Mouse (Mus musculus): ENCODE measurements around the gene Lrpap1.

Lrpap1 gene

GRCm38 (mm10) chr5:35104960-35105921, at the start of gene Lrpap1:
Gene Lrpap1, minus strand, starts transcription at chr5:35105766.
- DNase-seq: peak; percentile 96

- no peak for DNase-seq
Measured at GRCm38 (mm10) chr5:35149939-35150338, 44.4 kb upstream of the Lrpap1 start.

GRCm38 (mm10) chr5:35149526-35149925, 44.0 kb upstream of the Lrpap1 start:
- no peak for DNase-seq

- no peak for DNase-seq
Measured at GRCm38 (mm10) chr5:35147963-35148767, 42.6 kb upstream of the Lrpap1 start.

GRCm38 (mm10) chr5:35147155-35147962, 41.8 kb upstream of the Lrpap1 start:
- DNase-seq: no peak

DNA sequence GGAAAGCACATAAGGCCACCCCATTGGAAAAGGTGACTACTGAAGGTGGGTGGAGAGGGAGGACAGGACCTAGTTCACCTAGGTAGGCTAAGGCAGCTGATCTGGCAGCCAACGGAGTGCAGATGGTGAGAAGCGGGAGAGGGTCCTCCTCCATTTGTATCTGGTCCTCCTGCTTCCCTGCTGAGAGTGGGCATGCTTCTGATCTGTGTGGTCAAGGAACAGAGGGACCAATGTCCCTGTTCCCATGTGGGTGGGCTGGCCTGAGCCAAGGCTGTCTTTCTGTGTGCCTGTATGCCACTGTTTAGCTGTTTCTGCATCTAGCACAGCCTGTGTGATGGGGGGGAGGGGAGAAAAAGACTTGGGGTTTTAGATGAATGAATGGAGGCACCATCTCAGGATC, 41.2 kb upstream of the Lrpap1 start:
- DNase-seq: no peak

- no peak for DNase-seq
Measured at GRCm38 (mm10) chr5:35144716-35145115, 39.1 kb upstream of the Lrpap1 start.

DNA sequence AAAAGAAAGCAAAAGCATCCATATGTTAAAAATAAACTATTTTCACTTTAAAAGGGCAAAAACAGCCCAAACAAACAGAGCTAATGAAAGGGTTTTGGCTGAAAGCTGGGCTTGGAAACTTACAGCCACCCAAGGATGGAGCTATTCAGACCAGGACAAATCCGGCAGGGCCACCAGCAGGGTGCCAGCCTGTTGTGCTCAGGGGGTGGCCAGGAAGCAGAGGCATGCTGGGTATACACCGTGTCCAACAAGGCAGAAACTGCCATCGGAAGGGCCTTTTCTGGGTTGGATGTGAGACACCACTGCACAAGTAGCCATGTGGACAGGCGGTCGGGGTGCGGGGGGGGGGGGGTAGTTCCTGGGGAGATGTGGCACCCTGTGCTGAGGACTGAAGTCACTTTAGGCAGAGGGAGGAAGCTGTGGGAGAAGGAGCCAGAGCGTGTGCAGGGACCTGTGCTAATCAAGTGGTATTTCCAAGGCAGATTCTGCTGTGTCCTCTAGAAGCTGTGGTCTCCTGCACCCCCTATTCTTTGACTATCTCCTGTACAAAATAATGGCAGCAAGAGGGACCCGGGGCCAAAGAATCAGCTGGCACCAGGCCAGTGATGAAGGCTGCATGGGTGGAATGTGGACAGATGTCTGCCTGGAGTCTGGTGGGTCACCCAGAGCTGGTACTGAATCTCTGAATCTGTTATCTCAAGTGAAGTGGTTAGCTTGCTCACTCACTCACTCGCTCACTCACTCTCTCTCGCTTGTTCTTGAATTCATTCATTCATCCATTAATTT, 38.1 kb upstream of the Lrpap1 start:
- no peak for DNase-seq

DNA sequence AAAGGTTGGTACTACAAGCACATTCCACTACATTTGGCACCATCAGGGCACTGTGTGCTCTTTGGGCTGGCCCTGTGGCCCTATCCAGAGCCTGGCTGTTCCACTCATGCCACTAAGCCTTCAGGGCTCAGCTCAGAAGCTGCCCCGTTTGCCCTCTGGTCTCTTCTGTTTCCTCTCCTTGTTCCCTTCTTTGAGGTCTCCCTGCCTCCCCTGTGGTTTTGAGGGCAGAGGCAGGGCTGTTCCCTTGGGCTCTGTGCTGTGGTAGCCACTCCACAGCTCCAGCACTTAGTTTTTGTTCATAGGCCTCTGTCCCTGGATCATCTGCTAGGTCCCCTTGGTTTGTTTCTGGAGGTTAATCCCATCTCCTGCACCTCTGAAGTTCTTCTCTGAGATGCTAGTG, 37.3 kb upstream of the Lrpap1 start:
- DNase-seq: no peak

- DNase-seq: no peak
Measured at GRCm38 (mm10) chr5:35141316-35141715, 35.8 kb upstream of the Lrpap1 start.

GRCm38 (mm10) chr5:35138183-35138611, 32.6 kb upstream of the Lrpap1 start:
- no peak for DNase-seq

GRCm38 (mm10) chr5:35137510-35138182, 32.1 kb upstream of the Lrpap1 start:
- no peak for DNase-seq

DNA sequence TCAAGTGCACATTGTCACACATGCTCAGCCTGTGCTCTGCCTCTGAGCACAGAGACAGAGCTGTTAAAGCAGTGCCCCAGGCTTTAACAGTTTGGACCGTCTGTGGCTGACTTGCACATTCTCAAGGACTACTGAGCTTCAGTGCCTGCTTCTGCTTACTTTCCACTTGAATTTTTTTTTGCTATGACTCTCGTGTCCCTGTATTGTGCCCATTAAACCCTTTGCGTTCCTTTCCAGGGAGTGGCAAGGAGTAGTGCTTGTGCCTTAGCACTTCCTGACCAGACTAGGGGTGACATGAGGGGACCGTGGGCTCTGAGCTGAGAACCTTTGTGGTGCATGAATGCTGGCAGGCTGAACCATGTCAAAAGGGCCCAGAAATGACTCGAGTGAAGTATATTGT, 30.3 kb upstream of the Lrpap1 start:
- no peak for DNase-seq

GRCm38 (mm10) chr5:35134286-35134685, 28.7 kb upstream of the Lrpap1 start:
- DNase-seq: no peak

DNA sequence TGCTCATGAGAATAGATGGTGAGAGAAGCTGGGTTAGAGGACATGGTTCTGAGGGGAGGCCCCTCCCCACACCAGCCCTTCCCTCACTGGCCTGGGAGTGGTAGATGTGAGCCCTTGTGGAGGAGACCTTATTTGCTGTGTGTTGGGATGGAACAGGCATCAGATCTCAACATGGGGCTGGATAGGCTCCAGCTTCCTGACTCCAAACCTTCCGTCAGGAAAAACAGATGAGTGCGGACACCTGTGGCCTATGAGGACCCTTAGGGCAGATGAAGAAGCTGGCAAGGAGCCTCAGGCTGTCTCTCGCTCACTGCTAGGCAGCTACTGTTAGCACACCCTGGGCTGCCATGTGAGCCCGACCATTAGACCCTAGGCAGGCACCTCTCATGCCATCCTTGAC, 27.9 kb upstream of the Lrpap1 start:
- DNase-seq: no peak

DNA sequence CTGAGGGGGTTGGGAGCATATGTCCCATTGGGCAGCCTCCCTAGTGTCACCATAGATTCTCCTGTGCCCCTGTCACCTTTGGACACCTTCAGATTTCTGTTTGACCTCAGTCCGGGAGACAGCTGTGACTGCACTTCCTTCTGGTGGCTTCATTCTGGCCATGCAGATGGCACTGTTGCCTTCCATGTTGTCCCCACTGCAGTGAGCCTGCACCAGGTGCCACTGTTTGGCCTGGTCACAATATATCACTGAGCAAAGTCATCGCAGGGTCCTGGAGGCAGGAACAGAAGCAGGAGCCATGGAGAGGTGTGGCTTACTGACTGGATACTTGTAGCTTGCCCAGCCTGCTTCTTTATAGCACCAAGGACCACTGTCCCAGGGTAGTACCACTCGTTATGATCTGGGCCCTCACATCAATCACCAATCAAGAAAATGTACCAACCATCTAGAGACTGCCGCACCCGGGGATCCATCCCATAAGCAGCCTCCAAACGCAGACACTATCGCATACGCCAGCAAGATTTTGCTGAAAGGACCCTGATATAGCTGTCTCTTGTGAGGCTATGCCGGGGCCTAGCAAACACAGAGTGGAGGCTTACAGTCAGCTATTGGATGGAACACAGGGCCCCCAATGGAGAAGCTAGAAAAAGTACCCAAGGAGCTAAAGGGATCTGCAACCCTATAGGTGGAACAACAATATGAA, 26.9 kb upstream of the Lrpap1 start:
- no peak for DNase-seq

GRCm38 (mm10) chr5:35131773-35132172, 26.2 kb upstream of the Lrpap1 start:
- DNase-seq: peak; percentile 86

- no peak for DNase-seq
Measured at GRCm38 (mm10) chr5:35131237-35131636, 25.7 kb upstream of the Lrpap1 start.

DNA sequence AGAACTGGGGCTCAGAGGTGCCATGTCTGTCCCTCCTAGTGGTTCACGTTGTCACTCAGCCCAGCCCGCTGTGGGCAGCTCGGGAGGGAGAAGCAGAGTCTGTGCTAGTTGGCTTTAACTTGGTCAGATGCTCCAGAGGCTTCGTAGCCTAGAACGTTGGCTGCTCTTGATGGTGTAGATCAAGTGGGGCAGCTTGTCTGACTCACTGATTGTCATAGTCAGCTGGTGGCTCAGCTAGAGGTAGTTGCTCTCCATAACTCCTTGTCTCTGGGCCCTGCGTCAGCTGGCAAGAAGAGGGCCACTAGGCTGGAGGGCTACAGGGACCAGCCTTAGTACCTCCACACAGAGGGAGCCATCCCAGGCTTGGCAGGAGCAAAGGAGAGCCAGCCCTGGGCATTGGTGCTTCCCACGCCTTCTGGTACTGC, 24.2 kb upstream of the Lrpap1 start:
- no peak for DNase-seq

DNA sequence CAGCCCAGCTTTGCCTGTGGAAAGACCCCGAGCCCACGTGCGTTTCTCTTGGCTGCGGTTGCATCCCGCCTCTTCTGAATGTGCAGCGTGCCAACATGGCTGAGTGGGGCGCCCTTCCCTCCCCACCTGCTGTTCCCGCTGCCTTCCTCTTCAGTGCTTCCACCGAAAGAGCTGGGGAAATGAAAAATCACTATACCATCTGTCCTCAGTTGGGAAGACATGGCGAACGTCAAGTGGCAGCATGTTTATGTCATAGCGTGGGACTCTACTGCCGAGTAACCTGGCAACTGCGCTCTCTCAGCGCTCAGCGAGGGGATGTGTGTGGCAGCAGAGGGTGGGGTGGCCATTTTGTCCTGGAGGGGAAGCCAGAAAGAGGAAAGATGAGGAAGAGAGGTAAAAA, 23.6 kb upstream of the Lrpap1 start:
- no peak for DNase-seq

GRCm38 (mm10) chr5:35120024-35120423, 14.5 kb upstream of the Lrpap1 start:
- no peak for DNase-seq
